Mouse (Mus musculus) lung, adult 18-20 months (tissue): ENCODE results near the gene Hspa4l.
"Not testable (repeated sequence)": the region's sequence is repeated elsewhere in the genome, so short reads cannot be mapped to it uniquely, and the experiment has no call there.

Experiments
- DNase-seq, 2 experiments: peaks; one replicate each; pipeline ENCODE4 v3.0.0; 2022; ENCODE audit warnings: mixed read lengths in 2 of 2

Hspa4l gene

GRCm38 (mm10) chr3:40845521-40845920 is 101.2 kb downstream of the Hspa4l start:
- DNase-seq = not testable (repeated sequence)
